Mouse (Mus musculus): Measurements from ENCODE around the gene Fam155a. TPM values are rescaled to one million over a fixed set of nuclear protein-coding genes. Genes with fewer than 3 reads are reported as not detected.
A peak's percentile ranks its signal among the peaks of the same experiment; 100 is the strongest.

The Fam155a gene
- polyA plus RNA-seq, 1 experiment, result 0.19 TPM

- no peak overlapping the region for H3K27ac ChIP-seq (ENCODE audit: insufficient read depth, low read length)
- H3K4me1 ChIP-seq (ENCODE audit: control insufficient read depth, insufficient read depth, low read length), result no peaks in the 10 kb centered on the region
- no peak overlapping the region for H3K4me3 ChIP-seq (ENCODE audit: insufficient read depth, low read length)
- TF ChIP-seq CTCF (IDR thresholded peaks at IDR 0.05; ENCODE audit: borderline replicate concordance, insufficient read depth, low read length) (no peak), POLR2A (IDR thresholded peaks at IDR 0.05; ENCODE audit: low read depth, low read length) (no peak)
These were observed 9.4 kb upstream of the Fam155a start for GRCm38 (mm10) chr8:9780332-9780731.

GRCm38 (mm10) chr8:9778148-9778547 is 7.2 kb upstream of the Fam155a start:
- no peak overlapping the region for H3K27ac ChIP-seq (ENCODE audit: insufficient read depth, low read length)
- H3K4me1 ChIP-seq (ENCODE audit: control insufficient read depth, insufficient read depth, low read length), result no peaks in the 10 kb centered on the region
- no peak overlapping the region for H3K4me3 ChIP-seq (ENCODE audit: insufficient read depth, low read length)
- TF ChIP-seq CTCF (IDR thresholded peaks at IDR 0.05; ENCODE audit: borderline replicate concordance, insufficient read depth, low read length) (no peak), POLR2A (IDR thresholded peaks at IDR 0.05; ENCODE audit: low read depth, low read length) (no peak)

- no peaks in the 10 kb centered on the region for H3K4me1 ChIP-seq (ENCODE audit: control insufficient read depth, insufficient read depth, low read length)
- H3K27ac ChIP-seq (ENCODE audit: insufficient read depth, low read length), result no peak overlapping the region
- H3K4me3 ChIP-seq (ENCODE audit: insufficient read depth, low read length), result no peak overlapping the region
- TF ChIP-seq POLR2A (IDR thresholded peaks at IDR 0.05; ENCODE audit: low read depth, low read length) (no peak), CTCF (IDR thresholded peaks at IDR 0.05; ENCODE audit: borderline replicate concordance, insufficient read depth, low read length) (no peak)
These were observed 5.9 kb upstream of the Fam155a start for GRCm38 (mm10) chr8:9776818-9777217.

- Histone ChIP-seq H3K4me1 (ENCODE audit: control insufficient read depth, insufficient read depth, low read length) (no peaks in the 10 kb centered on the region), H3K4me3 (ENCODE audit: insufficient read depth, low read length) (no peak overlapping the region), H3K27ac (ENCODE audit: insufficient read depth, low read length) (no peak overlapping the region)
- no peak for TF ChIP-seq POLR2A (IDR thresholded peaks at IDR 0.05; ENCODE audit: low read depth, low read length)
- no peak for TF ChIP-seq CTCF (IDR thresholded peaks at IDR 0.05; ENCODE audit: borderline replicate concordance, insufficient read depth, low read length)
These were observed 1.5 kb upstream of the Fam155a start for GRCm38 (mm10) chr8:9772519-9772840.

GRCm38 (mm10) chr8:9771606-9772518 is 901 bp upstream of the Fam155a start:
- Histone ChIP-seq H3K4me3 (ENCODE audit: insufficient read depth, low read length) (peak overlapping the region; percentile 43), H3K4me1 (ENCODE audit: control insufficient read depth, insufficient read depth, low read length) (no peaks in the 10 kb centered on the region), H3K27ac (ENCODE audit: insufficient read depth, low read length) (no peak overlapping the region)
- TF ChIP-seq CTCF (IDR thresholded peaks at IDR 0.05; ENCODE audit: borderline replicate concordance, insufficient read depth, low read length), result no peak
- no peak for TF ChIP-seq POLR2A (IDR thresholded peaks at IDR 0.05; ENCODE audit: low read depth, low read length)

- no peak overlapping the region for H3K27ac ChIP-seq (ENCODE audit: insufficient read depth, low read length)
- no peaks in the 10 kb centered on the region for H3K4me1 ChIP-seq (ENCODE audit: control insufficient read depth, insufficient read depth, low read length)
- TF ChIP-seq POLR2A (IDR thresholded peaks at IDR 0.05; ENCODE audit: low read depth, low read length), result no peak
- no peak for TF ChIP-seq CTCF (IDR thresholded peaks at IDR 0.05; ENCODE audit: borderline replicate concordance, insufficient read depth, low read length)
- peak overlapping the region; percentile 43 for H3K4me3 ChIP-seq (ENCODE audit: insufficient read depth, low read length)
These were observed 531 bp downstream of the Fam155a start for GRCm38 (mm10) chr8:9770261-9770998.

GRCm38 (mm10) chr8:9769061-9769460 is 1.9 kb downstream of the Fam155a start:
- Histone ChIP-seq H3K27ac (ENCODE audit: insufficient read depth, low read length) (no peak overlapping the region), H3K4me1 (ENCODE audit: control insufficient read depth, insufficient read depth, low read length) (no peaks in the 10 kb centered on the region), H3K4me3 (ENCODE audit: insufficient read depth, low read length) (no peak overlapping the region)
- no peak for TF ChIP-seq CTCF (IDR thresholded peaks at IDR 0.05; ENCODE audit: borderline replicate concordance, insufficient read depth, low read length)
- TF ChIP-seq POLR2A (IDR thresholded peaks at IDR 0.05; ENCODE audit: low read depth, low read length), result no peak

- Histone ChIP-seq H3K4me1 (ENCODE audit: control insufficient read depth, insufficient read depth, low read length) (no peaks in the 10 kb centered on the region), H3K27ac (ENCODE audit: insufficient read depth, low read length) (no peak overlapping the region), H3K4me3 (ENCODE audit: insufficient read depth, low read length) (no peak overlapping the region)
- TF ChIP-seq POLR2A (IDR thresholded peaks at IDR 0.05; ENCODE audit: low read depth, low read length), result no peak
- no peak for TF ChIP-seq CTCF (IDR thresholded peaks at IDR 0.05; ENCODE audit: borderline replicate concordance, insufficient read depth, low read length)
These were observed 35.8 kb downstream of the Fam155a start for GRCm38 (mm10) chr8:9735169-9735568.

- Histone ChIP-seq H3K4me1 (ENCODE audit: control insufficient read depth, insufficient read depth, low read length) (no peaks in the 10 kb centered on the region), H3K4me3 (ENCODE audit: insufficient read depth, low read length) (no peak overlapping the region), H3K27ac (ENCODE audit: insufficient read depth, low read length) (no peak overlapping the region)
- no peak for TF ChIP-seq CTCF (IDR thresholded peaks at IDR 0.05; ENCODE audit: borderline replicate concordance, insufficient read depth, low read length)
These were observed 61.2 kb downstream of the Fam155a start for GRCm38 (mm10) chr8:9709791-9710190.

- H3K27ac ChIP-seq (ENCODE audit: insufficient read depth, low read length), result no peak overlapping the region
- no peak overlapping the region for H3K4me3 ChIP-seq (ENCODE audit: insufficient read depth, low read length)
- H3K4me1 ChIP-seq (ENCODE audit: control insufficient read depth, insufficient read depth, low read length), result no peaks in the 10 kb centered on the region
- TF ChIP-seq CTCF (IDR thresholded peaks at IDR 0.05; ENCODE audit: borderline replicate concordance, insufficient read depth, low read length), result no peak
- no peak for TF ChIP-seq POLR2A (IDR thresholded peaks at IDR 0.05; ENCODE audit: low read depth, low read length)
These were observed 63.5 kb downstream of the Fam155a start for GRCm38 (mm10) chr8:9707433-9707832.

Measured in embryonic fibroblast, embryonic 13.5 days (primary cell).